ENCODE assay signal across 9 mouse cellular contexts in genomic region chr9:92610628-92611267, GRCm38 (mm10).
DNase-seq lines count a peak whose midpoint lies in the region; ATAC-seq and TF ChIP-seq lines count a peak whose summit lies in the region.
"Had no signal": no experiment of that assay in that cellular context is flagged by ENCODE, and none has a peak within 500 bp of the region (broad histone marks: within the 10 kb centered on the region; RNA-seq: fewer than 3 reads in every experiment).

No protein-coding gene starts in this region.

- H3K27me3 ChIP-seq in forebrain, embryonic 14.5 days (replicated peaks; ENCODE audit: control insufficient read depth, insufficient read depth, low read length): no peaks in the 10 kb centered on the region
- H3K27me3 ChIP-seq in forebrain, embryonic 11.5 days (ENCODE audit: control insufficient read depth, insufficient read depth, low read length): no peaks in the 10 kb centered on the region
- H3K27me3 ChIP-seq in thymus, adult 2 months (ENCODE audit: control insufficient read depth, insufficient read depth, low read length): no peaks in the 10 kb centered on the region
- no peaks in the 10 kb centered on the region for H3K27me3 ChIP-seq in hindbrain, postnatal 0 days (ENCODE audit: insufficient read depth, low read length)
- H3K27me3 ChIP-seq: heart, embryonic 15.5 days had no signal

- DNase-seq in forebrain, embryonic 14.5 days (ENCODE audit: low spot score): peak; percentile 83
- DNase-seq in forebrain, embryonic 11.5 days (ENCODE audit: low spot score): no peak
- DNase-seq in thymus, adult 2 months: peak; percentile 14
- no peak for DNase-seq in thymus, adult 18-20 months
- peak; percentile 88 for DNase-seq in hindbrain, postnatal 0 days (ENCODE audit: low spot score)
- DNase-seq in lung, adult 2 months: peak; percentile 12
- DNase-seq in thymus, postnatal 14 days: peak; percentile 37

- no peak overlapping the region for H3K9ac ChIP-seq in forebrain, embryonic 14.5 days (ENCODE audit: low read length)
- H3K9ac ChIP-seq in forebrain, embryonic 11.5 days (ENCODE audit: low read length): no peak overlapping the region
- no peak overlapping the region for H3K9ac ChIP-seq in hindbrain, postnatal 0 days (replicated peaks; ENCODE audit: low read length)
- H3K9ac ChIP-seq: heart, embryonic 15.5 days had no signal

- WGBS in forebrain, embryonic 14.5 days: 70% methylated on average over 9 of the region's 9 CpGs
- 75% methylated on average over 9 of the region's 9 CpGs for WGBS in forebrain, embryonic 11.5 days
- WGBS in thymus, adult 2 months: 68% methylated on average over 9 of the region's 9 CpGs
- 66% methylated on average over 9 of the region's 9 CpGs for WGBS in hindbrain, postnatal 0 days
- WGBS in lung, adult 2 months: 56% methylated on average over 9 of the region's 9 CpGs

- no peak for TF ChIP-seq POLR2A in thymus, adult 2 months (IDR thresholded peaks at IDR 0.05; ENCODE audit: control insufficient read depth, extremely low read depth, insufficient read depth, low read length, poor library complexity)
- no peak for TF ChIP-seq POLR2A in cortical plate, adult 2 months (IDR thresholded peaks at IDR 0.05; ENCODE audit: extremely low read depth, insufficient read depth, low read length)
- TF ChIP-seq POLR2A in lung, adult 2 months (IDR thresholded peaks at IDR 0.05; ENCODE audit: borderline replicate concordance, extremely low read depth, low read depth, low read length): no peak

- no peaks in the 10 kb centered on the region for H3K9me3 ChIP-seq in forebrain, embryonic 14.5 days (replicated peaks; ENCODE audit: control insufficient read depth, low read length)
- no peaks in the 10 kb centered on the region for H3K9me3 ChIP-seq in forebrain, embryonic 11.5 days (ENCODE audit: control insufficient read depth, low read length)
- no peaks in the 10 kb centered on the region for H3K9me3 ChIP-seq in hindbrain, postnatal 0 days (ENCODE audit: low read length)
- H3K9me3 ChIP-seq: heart, embryonic 15.5 days had no signal

- peaks cover 3% of the 10 kb centered on the region; the same call in 1 of the 2 replicates for H3K36me3 ChIP-seq in forebrain, embryonic 14.5 days (ENCODE audit: control insufficient read depth, insufficient read depth, low read length)
- no peaks in the 10 kb centered on the region for H3K36me3 ChIP-seq in forebrain, embryonic 11.5 days (ENCODE audit: control insufficient read depth, insufficient read depth, low read length)
- H3K36me3 ChIP-seq in thymus, adult 2 months (ENCODE audit: control insufficient read depth, insufficient read depth, low read length): no peaks in the 10 kb centered on the region
- H3K36me3 ChIP-seq in hindbrain, postnatal 0 days (ENCODE audit: insufficient read depth, low read length): no peaks in the 10 kb centered on the region; the same call in 1 of the 2 replicates

- no peaks in the 10 kb centered on the region for H3K4me1 ChIP-seq in forebrain, embryonic 14.5 days (ENCODE audit: control insufficient read depth, insufficient read depth, low read length)
- no peaks in the 10 kb centered on the region for H3K4me1 ChIP-seq in forebrain, embryonic 11.5 days (replicated peaks; ENCODE audit: control insufficient read depth, insufficient read depth, low read length)
- no peaks in the 10 kb centered on the region for H3K4me1 ChIP-seq in thymus, adult 2 months (replicated peaks; ENCODE audit: control insufficient read depth, insufficient read depth, low read length)
- peaks cover 1% of the 10 kb centered on the region; the same call in 1 of the 2 replicates for H3K4me1 ChIP-seq in cortical plate, adult 2 months (ENCODE audit: control insufficient read depth, insufficient read depth, low read length)
- no peaks in the 10 kb centered on the region for H3K4me1 ChIP-seq in hindbrain, postnatal 0 days (ENCODE audit: insufficient read depth, low read length)
- H3K4me1 ChIP-seq in lung, adult 2 months (ENCODE audit: control insufficient read depth, insufficient read depth, low read length): no peaks in the 10 kb centered on the region
- H3K4me1 ChIP-seq: heart, embryonic 15.5 days had no signal

- no peak for TF ChIP-seq CTCF in thymus, adult 2 months (IDR thresholded peaks at IDR 0.05; ENCODE audit: borderline replicate concordance, control insufficient read depth, extremely low read depth, insufficient read depth, low read length, poor library complexity)
- TF ChIP-seq CTCF in cortical plate, adult 2 months (IDR thresholded peaks at IDR 0.05; ENCODE audit: extremely low read depth, insufficient read depth, low read length): 0 out of 2 replicates have a peak, but pooled peaks have one; percentile 21
- peak; percentile 75 for TF ChIP-seq CTCF in hindbrain, postnatal 0 days (IDR thresholded peaks at IDR 0.05; ENCODE audit: low read depth)
- TF ChIP-seq CTCF in lung, adult 2 months (IDR thresholded peaks at IDR 0.05; ENCODE audit: insufficient read depth, low read length): peak; percentile 32; the same call in 1 of the 2 replicates

- H3K4me3 ChIP-seq in forebrain, embryonic 14.5 days (ENCODE audit: low read depth, low read length): no peak overlapping the region
- H3K4me3 ChIP-seq in forebrain, embryonic 11.5 days (ENCODE audit: low read depth, low read length): no peak overlapping the region
- no peak overlapping the region for H3K4me3 ChIP-seq in thymus, adult 2 months (ENCODE audit: control insufficient read depth, insufficient read depth, low read length)
- no peak overlapping the region for H3K4me3 ChIP-seq in cortical plate, adult 2 months (ENCODE audit: insufficient read depth, low read length)
- no peak overlapping the region for H3K4me3 ChIP-seq in hindbrain, postnatal 0 days (ENCODE audit: low read length)
- H3K4me3 ChIP-seq in lung, adult 2 months (replicated peaks; ENCODE audit: extremely low read depth, low read depth, low read length): no peak overlapping the region
- H3K4me3 ChIP-seq: heart, embryonic 15.5 days had no signal

- H3K27ac ChIP-seq in forebrain, embryonic 14.5 days (ENCODE audit: low read depth, low read length): no peak overlapping the region
- H3K27ac ChIP-seq in forebrain, embryonic 11.5 days (ENCODE audit: low read depth, low read length): no peak overlapping the region
- no peak overlapping the region for H3K27ac ChIP-seq in thymus, adult 2 months (ENCODE audit: control insufficient read depth, insufficient read depth, low read length)
- no peak overlapping the region for H3K27ac ChIP-seq in cortical plate, adult 2 months (ENCODE audit: insufficient read depth, low read length)
- H3K27ac ChIP-seq in hindbrain, postnatal 0 days: no peak overlapping the region
- H3K27ac ChIP-seq: heart, embryonic 15.5 days had no signal

- ATAC-seq in forebrain, embryonic 14.5 days: peak; percentile 42; the same call in 1 of the 2 replicates
- no peak; the same call in 1 of the 2 replicates for ATAC-seq in forebrain, embryonic 11.5 days (replicated peaks; ENCODE audit: low FRiP score)
- no peak for ATAC-seq in hindbrain, postnatal 0 days

- no peak overlapping the region for H3K4me2 ChIP-seq in forebrain, embryonic 14.5 days (ENCODE audit: low read length)
- H3K4me2 ChIP-seq in forebrain, embryonic 11.5 days (ENCODE audit: low read depth, low read length, severe bottlenecking): no peak overlapping the region
- no peak overlapping the region for H3K4me2 ChIP-seq in hindbrain, postnatal 0 days (ENCODE audit: low read depth, low read length)
- H3K4me2 ChIP-seq: heart, embryonic 15.5 days had no signal

Comparison
In these comparisons a context has a peak if more than half of its experiments do, and no peak if none do; other contexts are left out.
1. DNase-seq: peak in forebrain, embryonic 14.5 days (single experiment), thymus, adult 2 months (single experiment), hindbrain, postnatal 0 days (single experiment), lung, adult 2 months (single experiment) and thymus, postnatal 14 days (single experiment); none in forebrain, embryonic 11.5 days (single experiment) and thymus, adult 18-20 months (0 of 2).